Mouse (Mus musculus): ENCODE measurements around the gene Zfp579.
"Not testable (repeated sequence)": the region's sequence is repeated elsewhere in the genome, so short reads cannot be mapped to it uniquely, and the experiment has no call there.

Gene Zfp579

DNA sequence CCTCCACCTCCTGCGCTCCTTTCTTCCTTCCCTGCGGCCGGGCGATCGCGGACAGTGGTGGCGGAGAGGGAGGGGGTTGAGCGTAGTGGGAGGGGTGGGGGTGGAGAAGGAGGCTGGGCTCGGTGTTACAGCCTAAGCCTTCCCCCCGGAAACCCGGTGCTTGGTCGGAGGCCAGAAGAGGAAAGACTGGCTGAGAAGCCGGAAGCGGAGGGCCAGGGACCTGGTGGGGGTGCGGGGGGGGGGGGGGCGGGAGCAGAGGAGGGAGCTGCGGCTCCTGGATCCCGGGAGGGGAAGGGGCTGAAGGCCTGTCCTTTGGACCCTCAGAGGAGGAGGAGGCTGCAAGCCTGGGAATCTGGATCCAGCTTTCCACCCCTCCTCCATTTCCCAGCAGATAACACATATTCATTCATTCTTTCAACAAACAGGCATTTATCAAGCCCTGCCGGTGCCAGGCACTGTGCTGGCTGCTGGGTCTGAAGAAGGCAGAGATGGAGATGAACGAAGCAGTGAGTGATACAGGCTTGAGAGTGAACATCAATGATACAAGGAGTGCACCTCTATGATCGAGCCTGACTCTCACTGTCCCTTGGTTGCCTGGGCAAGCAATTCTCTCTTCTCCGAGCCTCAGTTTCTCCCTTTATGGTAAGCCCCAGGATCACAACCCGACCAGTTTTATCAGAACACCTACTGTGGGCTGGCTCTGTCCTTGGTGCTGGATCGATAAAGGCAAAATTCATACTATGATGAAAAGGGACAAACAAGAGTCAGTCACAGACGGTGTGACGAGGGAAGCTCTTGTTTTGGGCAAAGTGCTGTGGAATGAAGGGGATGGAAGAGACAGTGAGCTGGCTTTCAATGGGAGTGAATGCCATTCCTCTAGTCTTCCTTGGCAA is at the start of gene Zfp579:
Gene Zfp579 (minus strand): TSS at position 156 of the 893 bp plus-strand sequence.
- peak; percentile 90 to 94 for DNase-seq (ENCODE audit: low spot score in 2 of 2)

DNA sequence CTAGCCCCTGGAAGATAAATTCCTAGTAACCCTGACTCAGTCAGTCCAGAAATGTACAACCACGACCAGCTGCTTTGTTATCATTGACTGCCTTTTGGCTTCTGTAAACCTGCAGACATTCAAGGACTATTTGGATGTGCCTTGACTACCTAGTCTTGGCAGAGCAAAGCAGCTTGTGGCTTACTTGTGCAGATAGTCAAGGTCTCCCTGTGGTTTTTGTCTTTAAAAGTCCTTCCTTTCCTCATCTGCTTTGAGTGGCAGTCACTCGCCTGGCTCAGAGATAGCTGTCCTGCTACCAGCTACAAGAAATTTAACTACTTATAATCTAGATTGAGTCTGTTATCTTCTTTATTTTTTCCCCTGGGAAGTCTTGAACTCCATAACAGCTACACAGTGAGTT is 49.0 kb upstream of the Zfp579 start:
- no peak for DNase-seq (ENCODE audit: low spot score in 2 of 2)

DNA sequence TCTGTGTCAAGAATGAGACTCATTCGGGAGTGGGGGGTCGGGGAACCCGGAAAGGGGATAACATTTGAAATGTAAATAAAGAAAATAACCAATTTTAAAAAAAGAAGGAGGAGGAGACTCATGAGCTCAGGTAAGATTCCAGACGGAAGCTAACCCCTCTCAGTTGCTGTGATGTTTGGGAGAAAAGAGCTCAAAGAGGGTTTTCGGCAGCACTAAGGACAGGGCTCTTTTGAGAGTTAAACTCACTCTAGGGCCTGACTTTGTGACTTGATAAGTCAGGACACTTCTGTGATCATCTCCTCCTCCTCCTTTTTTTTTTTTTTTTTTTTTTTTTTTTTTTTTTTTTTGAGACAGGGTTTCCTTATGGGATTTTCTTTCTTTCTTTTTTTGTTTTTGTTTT is 43.0 kb upstream of the Zfp579 start:
- no peak for DNase-seq (ENCODE audit: low spot score in 2 of 2)

DNA sequence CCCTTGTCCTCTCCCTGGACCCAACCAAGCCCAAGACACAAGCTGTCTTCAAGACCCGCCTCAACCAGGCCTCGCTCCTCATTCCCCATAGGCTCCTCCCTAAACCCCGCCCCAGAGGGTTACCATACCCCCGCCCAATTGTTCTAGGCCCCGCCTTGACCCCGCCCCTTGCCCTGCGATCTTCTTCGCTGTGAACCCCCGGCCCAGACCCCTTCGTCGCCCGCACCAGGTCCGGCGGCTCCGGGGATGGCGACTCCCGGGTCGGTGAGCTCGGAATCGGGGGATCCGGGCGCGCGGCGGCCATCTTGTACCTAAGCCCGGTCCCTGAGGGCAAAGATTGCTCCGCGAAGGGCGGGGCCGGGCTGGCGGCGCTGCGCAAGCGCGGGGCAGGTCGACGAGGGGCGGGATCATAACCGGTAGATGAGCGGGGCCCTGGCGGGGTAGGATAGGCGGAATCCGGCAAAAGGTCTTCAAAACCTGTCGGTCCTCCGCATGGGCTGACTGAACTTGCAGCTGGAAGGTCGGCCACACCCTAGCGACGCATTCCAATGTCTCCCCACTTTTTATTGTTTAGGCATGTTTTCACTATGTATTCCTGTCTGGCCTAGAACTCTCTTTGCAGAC is 42.3 kb upstream of the Zfp579 start, which contains the start of gene Zfp784:
Gene Zfp784 (minus strand): TSS at position 338 of the 624 bp plus-strand sequence.
- DNase-seq (ENCODE audit: low spot score in 2 of 2) = peak; percentile 91 to 95

DNA sequence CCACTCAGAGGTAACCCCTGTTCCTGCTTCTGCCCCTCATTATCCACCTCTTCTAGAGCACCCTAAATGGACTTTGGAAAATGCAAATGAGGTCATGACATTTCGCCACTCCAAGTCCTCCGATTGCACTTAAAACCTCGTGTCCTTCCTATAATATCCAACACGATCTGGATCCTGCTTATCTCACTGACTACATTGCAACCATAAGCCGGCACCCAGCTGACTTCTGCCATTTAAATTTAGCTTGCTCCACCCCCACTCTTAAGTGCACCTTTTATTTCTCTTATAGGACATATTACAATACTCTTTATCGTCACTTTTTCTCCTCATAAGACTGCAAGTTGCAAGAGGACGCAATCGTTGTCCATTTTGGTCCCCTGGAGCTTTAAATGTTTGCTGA is 41.5 kb upstream of the Zfp579 start:
- DNase-seq (ENCODE audit: low spot score in 2 of 2) = no peak

DNA sequence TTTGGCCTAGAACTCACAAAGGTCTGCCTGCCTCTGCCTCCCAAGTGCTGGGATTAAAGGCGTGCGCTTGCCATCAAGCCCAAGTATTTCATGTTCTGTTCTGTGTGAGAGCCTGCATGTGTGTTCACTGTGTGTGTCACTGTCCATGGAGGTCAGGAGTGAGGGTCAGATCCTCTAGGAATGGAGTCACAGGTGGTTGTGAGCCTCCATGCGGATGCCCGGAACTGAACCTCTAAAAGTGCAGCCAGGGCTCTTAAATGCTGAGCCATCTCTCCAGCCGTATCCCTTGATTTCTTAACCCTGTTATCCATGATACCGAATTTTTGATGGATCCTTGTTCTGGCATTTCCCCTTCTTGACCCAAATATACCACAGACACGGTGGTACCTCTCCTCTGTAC is 41.1 kb upstream of the Zfp579 start:
- DNase-seq (ENCODE audit: low spot score in 2 of 2) = no peak

DNA sequence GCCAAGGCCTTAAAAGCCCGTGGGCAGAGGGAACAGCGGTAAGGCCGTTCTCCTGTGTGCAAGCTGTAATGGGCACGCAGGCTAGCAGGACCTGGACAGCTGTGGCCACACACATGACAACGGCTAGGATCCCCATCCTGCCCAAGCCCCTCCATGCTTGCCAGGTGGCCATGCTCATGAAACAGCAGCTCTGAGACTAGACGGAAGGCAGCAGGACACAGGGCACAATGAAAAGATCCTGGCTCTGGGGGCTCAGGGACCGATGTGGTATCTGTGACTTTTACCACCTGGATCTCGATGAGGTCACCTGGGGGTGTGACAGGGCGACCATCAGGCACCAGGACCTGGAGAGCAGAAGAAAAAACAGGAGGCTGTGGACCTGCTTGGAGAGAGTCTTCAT is 40.2 kb upstream of the Zfp579 start:
- DNase-seq (ENCODE audit: low spot score in 2 of 2) = no peak

DNA sequence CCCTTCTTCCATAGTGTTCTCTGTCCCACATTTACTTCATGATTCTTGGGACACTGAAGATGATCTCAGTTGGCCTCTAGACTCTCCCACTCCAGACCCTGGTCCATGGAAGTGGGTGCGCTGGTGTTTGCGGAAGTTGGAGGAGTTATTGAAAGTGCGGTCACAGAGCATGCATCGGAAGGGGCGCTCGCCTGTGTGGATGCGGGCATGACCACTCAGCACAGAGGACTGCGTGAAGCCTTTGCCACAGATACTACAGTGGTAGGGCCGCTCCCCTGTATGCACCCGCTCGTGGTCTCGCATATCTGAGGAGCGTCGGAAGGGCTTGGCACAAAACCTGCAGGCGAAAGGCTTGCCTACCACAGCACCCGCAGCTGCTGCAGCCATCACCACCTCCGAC is 39.7 kb upstream of the Zfp579 start:
- no peak for DNase-seq (ENCODE audit: low spot score in 2 of 2)

DNA sequence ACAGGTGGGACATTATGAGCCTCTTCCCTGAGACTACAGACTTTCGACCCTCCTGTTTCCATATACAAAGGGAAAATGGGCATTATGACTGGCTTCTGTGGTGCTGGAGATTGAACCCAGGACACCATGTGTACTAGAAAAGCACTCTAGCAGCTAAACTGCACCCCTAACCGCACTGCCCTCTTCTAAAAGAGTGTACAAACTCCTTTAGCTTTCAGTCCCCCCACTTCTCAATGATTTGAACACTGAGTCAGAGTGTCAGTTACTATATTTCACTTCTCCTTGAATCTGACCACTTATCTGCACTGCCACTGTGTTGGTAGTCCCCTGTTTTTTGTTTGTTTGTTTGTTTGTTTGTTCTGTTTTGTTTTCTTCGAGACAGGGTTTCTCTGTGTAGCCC is 37.9 kb upstream of the Zfp579 start, which contains the start of gene 4632433K11Rik:
Gene 4632433K11Rik (plus strand): TSS at position 301 of the 400 bp plus-strand sequence.
- no peak for DNase-seq (ENCODE audit: low spot score in 2 of 2)

DNA sequence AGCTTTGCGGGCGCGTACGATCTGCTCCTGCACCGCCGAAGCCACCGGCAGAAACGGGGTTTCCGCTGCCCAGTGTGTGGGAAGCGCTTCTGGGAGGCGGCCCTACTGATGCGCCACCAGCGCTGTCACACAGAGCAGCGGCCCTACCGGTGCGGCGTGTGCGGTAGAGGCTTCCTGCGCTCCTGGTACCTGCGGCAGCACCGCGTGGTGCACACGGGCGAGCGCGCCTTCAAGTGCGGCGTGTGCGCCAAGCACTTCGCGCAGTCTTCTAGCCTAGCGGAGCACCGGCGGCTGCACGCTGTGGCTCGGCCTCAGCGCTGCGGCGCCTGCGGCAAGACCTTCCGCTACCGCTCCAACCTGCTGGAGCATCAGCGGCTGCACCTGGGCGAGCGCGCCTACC is 35.5 kb upstream of the Zfp579 start:
- DNase-seq (ENCODE audit: low spot score in 2 of 2) = no peak

DNA sequence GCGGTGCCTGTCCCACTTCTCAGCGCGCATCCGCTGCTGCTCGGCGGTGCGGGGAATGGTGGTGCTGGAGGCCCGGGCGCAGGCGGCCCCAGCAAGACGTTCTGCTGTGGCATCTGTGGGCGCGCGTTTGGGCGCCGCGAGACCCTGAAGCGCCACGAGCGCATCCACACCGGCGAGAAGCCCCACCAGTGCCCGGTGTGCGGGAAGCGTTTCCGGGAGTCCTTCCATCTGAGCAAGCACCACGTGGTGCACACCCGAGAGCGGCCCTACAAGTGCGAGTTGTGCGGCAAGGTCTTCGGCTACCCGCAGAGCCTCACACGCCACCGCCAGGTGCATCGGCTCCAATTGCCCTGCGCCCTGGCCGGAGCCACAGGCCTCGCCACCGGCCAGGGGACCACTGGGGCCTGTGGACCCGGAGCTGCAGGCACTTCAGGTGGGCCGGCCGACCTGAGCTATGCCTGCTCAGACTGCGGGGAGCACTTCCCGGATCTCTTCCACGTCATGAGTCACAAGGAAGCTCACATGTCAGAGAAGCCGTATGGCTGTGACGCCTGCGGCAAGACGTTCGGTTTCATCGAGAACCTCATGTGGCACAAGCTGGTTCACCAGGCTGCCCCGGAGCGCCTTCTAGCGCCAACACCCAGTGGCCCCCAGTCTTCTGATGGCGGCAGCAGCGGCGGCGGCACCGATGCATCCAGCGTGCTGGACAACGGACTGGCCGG is 34.8 kb upstream of the Zfp579 start:
- DNase-seq (ENCODE audit: low spot score in 2 of 2) = no peak

DNA sequence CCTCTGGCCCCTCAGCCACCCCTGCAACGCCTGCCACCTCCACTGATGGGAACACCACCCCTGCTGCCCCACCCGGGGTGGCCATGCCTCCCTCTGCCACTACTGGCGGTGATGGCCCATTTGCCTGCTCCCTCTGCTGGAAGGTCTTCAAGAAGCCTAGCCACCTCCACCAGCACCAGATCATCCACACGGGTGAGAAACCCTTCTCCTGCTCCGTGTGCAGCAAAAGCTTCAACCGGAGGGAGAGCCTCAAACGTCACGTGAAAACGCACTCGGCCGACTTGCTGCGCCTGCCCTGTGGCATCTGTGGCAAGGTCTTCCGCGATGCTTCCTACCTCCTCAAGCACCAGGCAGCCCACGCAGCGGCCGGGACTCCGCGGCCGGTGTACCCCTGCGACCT is 34.0 kb upstream of the Zfp579 start:
- no peak for DNase-seq (ENCODE audit: low spot score in 2 of 2)

DNA sequence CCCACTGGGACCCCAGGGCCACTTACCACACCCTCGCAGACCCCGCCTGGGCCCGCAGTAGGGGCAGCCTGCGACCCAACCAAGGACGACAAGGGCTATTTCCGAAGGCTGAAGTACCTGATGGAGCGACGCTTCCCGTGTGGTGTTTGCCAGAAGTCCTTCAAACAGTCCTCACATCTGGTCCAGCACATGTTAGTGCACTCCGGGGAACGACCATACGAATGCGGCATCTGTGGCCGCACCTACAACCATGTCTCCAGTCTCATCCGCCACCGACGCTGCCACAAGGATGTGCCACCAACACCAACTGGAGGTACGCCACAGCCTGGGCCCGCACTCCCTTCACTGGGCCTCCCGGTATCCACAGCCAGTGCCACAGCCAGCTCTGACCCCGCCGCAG is 33.6 kb upstream of the Zfp579 start:
- DNase-seq (ENCODE audit: low spot score in 2 of 2) = no peak

DNA sequence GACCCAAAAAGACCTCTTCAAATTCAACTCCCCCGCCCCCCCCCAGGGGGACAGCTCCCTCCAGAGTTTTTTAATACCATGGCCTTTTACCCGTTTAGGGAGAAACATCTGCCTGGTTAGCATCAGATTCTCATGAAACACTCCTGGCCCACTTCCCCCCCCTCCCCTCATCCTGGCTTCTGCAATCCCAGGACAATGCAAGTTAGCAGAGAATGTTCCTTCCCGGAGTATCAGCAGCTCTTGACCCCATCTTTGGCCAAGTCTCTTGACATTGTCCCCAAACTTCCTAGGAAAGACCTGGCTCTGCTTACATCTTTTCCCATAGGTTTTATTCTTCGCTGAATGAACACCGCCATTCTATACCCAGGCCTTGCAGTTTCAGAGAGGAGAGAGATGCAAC is 25.2 kb upstream of the Zfp579 start:
- no peak for DNase-seq (ENCODE audit: low spot score in 2 of 2)

DNA sequence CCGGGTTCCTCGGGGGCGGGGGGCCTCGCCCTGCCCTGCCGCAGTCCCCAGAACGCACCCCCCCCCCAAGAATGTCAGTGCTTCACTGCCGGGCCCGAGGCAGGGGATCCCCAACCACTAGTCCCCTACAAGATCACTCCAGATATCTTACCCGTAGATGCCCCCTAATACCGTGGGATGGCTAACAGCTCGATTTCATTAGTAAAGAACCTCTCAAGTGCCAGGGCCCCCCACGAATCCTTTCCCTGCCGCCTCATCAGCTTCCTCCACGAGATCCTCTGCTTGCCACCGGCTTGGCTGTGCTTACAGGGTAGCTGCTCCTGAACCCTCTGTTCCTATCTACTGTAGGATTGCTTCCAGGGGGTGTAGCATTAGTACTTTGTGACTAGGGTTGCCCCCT is 24.7 kb upstream of the Zfp579 start:
- DNase-seq (ENCODE audit: low spot score in 2 of 2) = no peak

DNA sequence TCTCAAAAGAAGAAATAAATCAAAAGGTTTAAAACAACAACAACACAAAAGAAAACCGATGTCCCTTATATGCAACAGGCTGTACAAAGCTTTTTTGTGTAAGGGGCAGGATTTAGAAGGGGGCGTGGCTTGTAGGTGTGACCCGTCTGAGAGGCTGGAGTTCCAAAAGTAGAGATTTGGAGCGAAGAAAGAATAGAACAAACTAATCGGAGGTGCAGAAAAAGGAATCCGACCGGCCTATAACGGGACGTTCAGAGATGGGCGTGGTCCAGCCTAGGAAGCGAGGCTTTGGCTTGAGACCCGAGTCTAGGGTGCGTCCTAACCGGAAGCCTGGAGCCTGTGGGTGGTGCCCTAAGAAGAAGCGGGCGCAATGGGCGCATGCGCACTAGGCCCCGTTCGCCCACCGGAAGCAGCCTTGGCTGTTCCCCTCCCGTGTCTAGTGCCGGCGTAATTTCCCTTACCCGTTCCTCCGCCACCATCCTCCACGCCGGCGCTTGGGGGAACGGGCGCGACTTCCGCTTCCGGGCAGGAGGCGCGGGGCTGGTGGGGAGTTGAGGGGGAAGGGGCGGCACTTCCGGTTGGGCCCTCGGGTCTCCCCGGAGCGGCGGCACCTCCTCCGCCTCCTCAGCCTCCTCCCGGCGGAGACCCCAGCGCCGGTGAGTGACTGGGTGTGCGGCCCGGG is 24.2 kb upstream of the Zfp579 start, which contains the start of the genes Zfp865 and Ccdc106:
Gene Zfp865 (plus strand): TSS at position 377 of the 682 bp plus-strand sequence.
Gene Ccdc106 (plus strand): TSS at position 554 of the 682 bp plus-strand sequence.
- DNase-seq (ENCODE audit: low spot score in 2 of 2) = peak; percentile 99

DNA sequence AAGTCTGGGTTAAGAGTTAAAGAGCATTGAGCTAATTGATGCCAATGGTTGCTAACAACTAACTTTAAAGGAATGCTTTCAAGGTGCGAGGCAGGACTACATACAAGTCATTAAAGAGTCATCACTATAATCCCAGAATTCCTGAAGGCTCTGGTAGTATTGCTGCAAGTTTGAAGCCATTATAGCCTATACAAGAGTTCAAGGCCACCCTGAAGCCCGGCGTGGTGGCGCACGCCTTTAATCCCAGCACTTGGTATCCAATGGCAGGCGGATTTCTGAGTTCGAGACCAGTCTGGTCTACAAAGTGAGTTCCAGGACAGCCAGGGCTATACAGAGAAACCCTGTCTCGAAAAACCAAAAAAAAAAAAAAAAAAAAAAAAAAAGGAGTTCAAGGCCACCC is 23.6 kb upstream of the Zfp579 start:
- DNase-seq (ENCODE audit: low spot score in 2 of 2) = not testable (repeated sequence)

DNA sequence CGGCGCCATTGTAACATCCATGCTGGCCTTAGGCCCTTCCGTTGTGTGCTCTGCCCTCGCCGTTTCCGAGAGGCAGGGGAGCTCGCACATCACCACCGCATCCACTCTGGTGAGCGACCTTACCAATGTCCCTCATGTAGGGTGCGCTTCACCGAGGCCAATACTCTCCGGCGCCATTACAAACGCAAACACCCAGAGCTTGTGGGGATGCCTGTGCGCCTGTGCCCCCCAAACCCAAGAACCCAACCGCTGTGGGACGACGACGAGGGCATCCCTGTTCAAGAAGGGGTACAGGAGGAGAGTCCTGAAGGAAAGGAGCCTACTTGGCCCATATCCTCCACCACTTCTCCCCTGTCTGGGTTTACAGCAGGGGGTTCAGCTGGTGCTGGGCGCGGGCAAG is 22.0 kb upstream of the Zfp579 start:
- no peak for DNase-seq (ENCODE audit: low spot score in 2 of 2)

DNA sequence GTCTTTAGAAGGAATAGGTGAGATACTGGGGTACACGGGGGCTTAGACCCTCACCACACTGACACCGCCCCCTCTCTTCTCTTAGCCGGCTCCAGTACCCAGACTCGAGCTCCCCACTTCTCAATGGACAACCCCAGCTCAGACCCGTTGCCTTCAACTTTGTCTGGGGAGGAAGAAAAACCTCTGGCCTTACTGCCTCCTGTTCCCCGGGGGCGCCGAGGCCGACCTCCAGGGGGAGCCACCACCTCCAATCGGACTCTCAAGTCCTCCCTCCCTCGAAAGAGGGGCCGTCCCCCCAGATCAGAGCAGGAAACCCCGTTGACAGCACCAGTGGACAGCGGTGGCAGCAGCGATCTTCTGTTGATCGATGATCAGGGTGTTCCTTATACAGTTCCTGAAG is 21.4 kb upstream of the Zfp579 start:
- no peak for DNase-seq (ENCODE audit: low spot score in 2 of 2)

DNA sequence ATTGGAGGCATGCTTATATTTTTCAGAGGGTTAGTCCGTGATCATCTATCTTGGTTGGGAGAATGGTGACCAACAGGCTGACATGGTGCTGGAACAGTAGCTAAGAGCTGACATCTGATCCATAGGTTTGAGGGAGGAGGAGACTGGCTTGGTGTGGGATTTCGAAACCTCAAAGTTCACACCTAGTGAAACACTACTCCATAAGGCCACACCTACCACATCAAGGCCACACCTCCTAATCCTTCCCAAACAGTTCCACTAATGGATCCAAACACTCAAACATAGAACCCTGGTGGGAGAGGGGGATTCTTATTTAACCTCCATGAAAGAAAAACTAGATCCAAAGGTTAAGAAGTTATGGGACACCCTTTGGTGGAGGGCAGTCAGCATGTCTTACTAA is 21.0 kb upstream of the Zfp579 start:
- DNase-seq (ENCODE audit: low spot score in 2 of 2) = no peak

DNA sequence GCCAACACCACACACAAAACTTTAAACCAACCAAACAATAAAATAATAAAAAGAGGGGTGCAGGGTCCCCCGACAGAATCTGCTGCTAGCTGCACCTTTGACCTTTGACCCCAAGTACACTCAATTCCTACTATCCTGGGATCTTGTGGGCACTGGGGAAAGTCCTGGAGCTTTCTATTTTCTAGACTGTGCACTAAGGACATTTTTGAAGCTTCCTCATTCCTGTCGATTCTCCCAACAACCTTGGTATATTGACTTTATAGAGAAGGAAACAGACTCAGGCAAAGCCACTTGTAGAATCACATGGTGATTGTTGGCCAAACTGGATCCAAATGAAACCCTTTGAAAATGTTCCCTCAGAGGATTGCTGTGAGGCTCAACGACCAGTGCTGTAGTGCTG is 20.1 kb upstream of the Zfp579 start:
- no peak for DNase-seq (ENCODE audit: low spot score in 2 of 2)

Measured in frontal cortex, postnatal 36 days (tissue).